Mouse (Mus musculus): ENCODE data around the gene Uck2.

GRCm38 (mm10) chr1:167181919-167182616 lies 103.1 kb downstream of the Uck2 start:
- no peak for TF ChIP-seq CTCF (conservative IDR thresholded peaks at IDR 0.05; ENCODE audit: insufficient read depth, insufficient read length, low read depth, low read length)
- TF ChIP-seq POLR2A (IDR thresholded peaks at IDR 0.05; ENCODE audit: low read depth, low read length): no peak

All from kidney, adult 2 months (tissue).